Mouse (Mus musculus): ENCODE measurements around the gene Gm17482.

DNA sequence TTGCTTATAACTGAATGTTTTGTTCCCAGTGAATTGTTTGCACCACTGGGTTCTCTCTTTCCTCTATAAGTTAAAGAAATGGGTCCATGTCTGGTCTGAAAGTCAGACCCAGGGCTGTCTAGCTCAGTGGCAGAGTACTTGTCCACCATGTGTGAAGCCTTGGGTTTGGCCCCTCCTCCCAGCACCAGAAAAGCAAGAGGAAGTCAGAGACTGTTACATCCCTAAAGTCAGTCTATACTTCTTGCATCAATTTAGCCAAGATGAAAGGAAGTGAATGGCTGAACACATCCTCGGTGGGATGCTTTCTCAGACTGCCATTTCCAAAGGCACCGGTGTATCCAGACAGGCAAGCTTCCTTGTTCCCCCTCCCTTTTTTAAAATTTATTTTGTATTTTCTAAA, 63.9 kb downstream of the Gm17482 start:
- no peak for TF ChIP-seq TAL1 (IDR thresholded peaks at IDR 0.05; ENCODE audit: low read length)
- no peak for TF ChIP-seq GATA1 (IDR thresholded peaks at IDR 0.05; ENCODE audit: low read length)
